Mouse (Mus musculus) thymus, postnatal 25 days (tissue): ENCODE measurements around the gene Mark3.
"Not testable (repeated sequence)": the region's sequence is repeated elsewhere in the genome, so short reads cannot be mapped to it uniquely, and the experiment has no call there.

Experiments used
- DNase-seq: peaks from one replicate; pipeline ENCODE4 v3.0.0; 2022

Mark3 gene

DNA sequence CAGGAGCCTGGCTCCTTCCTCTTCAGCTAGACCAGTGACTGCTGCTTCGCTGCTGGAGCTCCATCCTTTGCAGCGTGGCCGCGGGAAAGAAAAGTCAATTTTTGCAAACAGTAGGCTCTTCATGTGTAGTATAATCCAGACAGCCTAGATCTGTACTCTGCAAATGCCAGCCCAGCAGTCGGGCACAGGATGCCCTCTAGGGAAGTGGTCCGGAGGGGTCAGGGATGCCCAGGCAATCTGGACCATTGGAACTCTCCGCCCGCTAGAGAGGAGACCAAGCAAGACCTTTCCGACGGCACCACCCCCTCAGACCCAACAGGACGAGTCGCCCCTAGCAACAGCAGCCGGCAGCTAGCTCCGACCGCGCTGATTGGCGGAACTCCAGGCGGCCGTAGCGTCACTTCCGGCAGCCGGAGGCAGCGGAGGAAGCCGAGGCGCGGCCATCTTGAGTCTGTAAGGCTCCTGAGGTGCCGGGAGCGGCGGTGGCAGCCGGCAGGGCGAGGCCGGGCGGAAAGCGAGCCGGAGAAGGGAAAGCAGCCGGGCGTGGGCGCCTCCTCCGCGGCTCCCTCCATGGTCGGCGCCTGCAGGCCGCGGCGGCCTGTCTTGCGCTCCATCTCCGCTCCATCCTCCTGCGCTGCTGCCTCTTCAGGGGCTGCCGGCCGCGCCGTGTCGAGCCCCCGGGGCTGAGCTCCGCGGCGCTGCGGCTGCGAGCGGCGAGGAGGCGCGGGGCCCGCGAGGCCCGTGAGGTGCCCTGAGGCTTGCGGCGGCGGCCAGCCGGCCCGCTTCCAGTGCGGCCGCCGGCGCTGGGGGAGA lies at the start of gene Mark3:
Gene Mark3, plus strand, starts transcription at position 450 of the 813 bp plus-strand sequence.
- DNase-seq, result peak; percentile 94

- DNase-seq, result no peak
Measured at GRCm38 (mm10) chr12:111524883-111525282, 49.4 kb upstream of the Mark3 start.

GRCm38 (mm10) chr12:111527643-111528281 lies 46.6 kb upstream of the Mark3 start:
- DNase-seq, result no peak

GRCm38 (mm10) chr12:111529192-111529591 lies 45.1 kb upstream of the Mark3 start:
- no peak for DNase-seq

- DNase-seq, result no peak
Measured at GRCm38 (mm10) chr12:111533096-111533794, 41.1 kb upstream of the Mark3 start.

- DNase-seq, result no peak
Measured at GRCm38 (mm10) chr12:111535281-111535680, 39.0 kb upstream of the Mark3 start.

GRCm38 (mm10) chr12:111535762-111536161 lies 38.6 kb upstream of the Mark3 start:
- no peak for DNase-seq

- DNase-seq, result no peak
Measured at GRCm38 (mm10) chr12:111536746-111537145, 37.6 kb upstream of the Mark3 start.

DNA sequence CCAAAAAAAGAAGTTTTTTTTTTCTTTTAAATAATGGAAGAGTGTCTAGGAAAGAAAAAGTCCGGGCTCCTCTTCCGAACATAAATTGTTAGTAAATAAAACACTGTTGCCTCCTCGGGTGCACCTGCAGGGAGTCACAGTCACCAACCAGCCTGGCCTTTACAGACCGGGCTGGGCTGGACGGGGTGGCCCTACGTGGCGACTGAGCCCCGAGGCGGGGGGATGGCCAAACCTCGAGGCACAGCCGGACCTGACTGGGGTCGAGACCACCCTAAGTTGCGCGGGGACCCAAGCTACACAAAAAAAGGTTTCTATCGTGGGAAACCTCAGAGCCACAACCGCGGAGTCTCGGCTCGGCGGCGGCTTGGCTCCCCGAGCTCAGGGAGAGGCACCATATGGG lies 37.0 kb upstream of the Mark3 start:
- no peak for DNase-seq

GRCm38 (mm10) chr12:111537796-111538291 lies 36.5 kb upstream of the Mark3 start, which contains the start of gene Eif5:
Eif5 (plus strand) TSS chr12:111538016.
- peak; percentile 99 for DNase-seq

DNA sequence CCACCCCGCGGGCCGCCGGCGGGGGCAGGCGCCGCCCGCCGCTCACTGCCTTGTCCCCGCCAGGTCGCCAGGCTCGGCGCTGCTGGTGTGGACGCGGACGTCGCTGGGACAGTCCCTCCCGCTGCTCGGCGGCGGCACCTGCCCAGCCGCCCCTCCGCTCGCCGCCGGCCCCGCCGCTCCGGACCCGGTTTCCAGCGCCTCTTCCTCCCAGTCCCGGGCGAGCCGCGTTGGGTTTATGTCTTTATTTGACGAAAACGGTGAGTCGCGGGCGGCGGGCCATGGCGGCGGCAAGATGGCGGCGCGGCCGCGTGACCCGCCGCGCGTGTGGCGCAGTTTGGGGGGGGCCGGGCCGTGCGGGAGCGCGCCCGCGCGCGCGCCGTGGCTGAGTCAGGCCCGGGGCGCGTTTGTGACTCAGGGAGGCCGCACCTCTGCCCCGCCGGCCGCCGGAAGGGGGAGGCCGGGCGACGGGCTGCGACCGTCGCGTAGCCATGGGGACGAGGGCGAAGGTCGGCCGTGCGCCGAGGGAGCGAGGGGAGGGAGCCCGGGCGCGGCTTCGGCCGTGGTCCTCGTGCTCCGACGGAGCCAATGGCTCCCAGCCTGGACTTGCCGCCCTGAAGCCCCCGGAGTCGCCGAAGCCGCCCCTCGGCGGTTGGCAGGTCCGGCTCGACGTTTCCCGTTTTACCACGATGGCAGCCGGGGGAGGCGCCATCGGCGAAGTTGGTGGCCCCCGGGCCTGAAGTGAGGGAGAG lies 35.9 kb upstream of the Mark3 start:
- DNase-seq, result peak; percentile 77

- peak; percentile 50 for DNase-seq
Measured at GRCm38 (mm10) chr12:111539041-111539345, 35.3 kb upstream of the Mark3 start.

GRCm38 (mm10) chr12:111547070-111547469 lies 27.3 kb upstream of the Mark3 start:
- no peak for DNase-seq

- no peak for DNase-seq
Measured at GRCm38 (mm10) chr12:111548555-111549289, 25.6 kb upstream of the Mark3 start.

GRCm38 (mm10) chr12:111550679-111551078 lies 23.6 kb upstream of the Mark3 start:
- no peak for DNase-seq

GRCm38 (mm10) chr12:111552342-111552741 lies 22.0 kb upstream of the Mark3 start:
- no peak for DNase-seq

GRCm38 (mm10) chr12:111555357-111555756 lies 19.0 kb upstream of the Mark3 start:
- no peak for DNase-seq

DNA sequence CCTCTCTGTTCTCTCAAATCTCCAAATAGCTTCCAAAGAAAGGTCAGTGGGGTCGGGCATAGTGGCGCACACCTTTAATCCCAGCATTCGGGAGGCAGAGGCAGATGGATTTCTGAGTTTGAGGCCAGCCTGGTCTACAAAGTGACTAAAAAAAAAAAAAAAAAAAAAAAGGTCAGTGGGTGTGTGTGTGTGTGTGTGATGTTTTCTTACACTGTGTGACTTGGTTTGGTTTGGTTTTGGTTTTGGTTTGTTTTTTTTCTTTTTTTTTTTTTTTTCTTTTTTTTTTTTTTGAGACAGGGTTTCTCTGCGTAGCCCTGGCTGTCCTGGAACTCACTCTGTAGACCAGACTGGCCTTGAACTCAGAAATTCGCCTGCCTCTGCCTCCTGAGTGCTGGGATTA lies 18.4 kb upstream of the Mark3 start:
- not testable (repeated sequence) for DNase-seq

GRCm38 (mm10) chr12:111557538-111557937 lies 16.8 kb upstream of the Mark3 start:
- no peak for DNase-seq

DNA sequence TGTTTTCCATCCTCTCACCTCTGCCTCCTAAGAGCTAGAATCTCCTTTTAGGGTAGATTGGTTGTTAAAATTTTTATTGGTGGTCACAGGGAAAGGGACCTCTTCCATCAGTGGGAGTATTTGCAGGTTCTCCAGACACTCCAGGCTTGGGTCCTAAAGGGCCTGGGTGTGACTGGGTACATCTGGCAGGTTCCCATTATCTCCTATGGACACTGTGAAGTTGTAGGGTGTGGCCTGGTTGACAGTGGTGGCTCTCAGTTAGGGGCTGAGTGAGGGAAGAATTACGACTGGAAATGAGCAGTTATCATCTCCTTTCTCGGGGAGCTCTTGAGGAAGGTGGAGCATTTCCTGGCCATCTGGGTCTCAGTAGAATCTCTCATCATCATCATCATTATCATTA lies 15.7 kb upstream of the Mark3 start:
- no peak for DNase-seq

- peak; percentile 63 for DNase-seq
Measured at GRCm38 (mm10) chr12:111559647-111560258, 14.6 kb upstream of the Mark3 start.

DNA sequence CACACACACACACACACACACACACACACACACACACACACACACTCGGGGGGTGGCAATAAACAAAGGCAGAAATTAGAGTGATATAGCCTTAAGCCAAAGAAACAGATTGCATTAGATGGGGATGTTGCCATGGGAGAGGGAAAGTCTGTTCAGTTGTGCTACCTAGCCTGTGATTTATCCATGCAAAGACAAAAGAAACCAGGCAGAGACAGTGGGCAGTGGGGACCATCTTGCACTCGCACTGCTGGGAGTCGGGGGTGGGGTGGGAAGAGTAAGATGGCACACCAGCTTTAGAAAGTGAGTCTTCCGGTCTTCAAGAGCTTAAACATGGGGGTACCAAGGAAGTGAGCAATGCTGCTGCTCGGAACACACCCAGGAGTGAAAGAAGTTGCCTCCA lies 14.0 kb upstream of the Mark3 start:
- DNase-seq, result no peak
